Mouse (Mus musculus) small intestine, adult 2 months (tissue): Measurements from ENCODE around the gene Baiap2l1. TPM values are rescaled to one million over a fixed set of nuclear protein-coding genes. Genes with fewer than 3 reads are reported as not detected.

ENCODE experiments used
- H3K27ac ChIP-seq: fragments of 200-500 bp; 2 replicates; pipeline ENCODE4 v1.5.1; 2012; ENCODE audit warnings: low read depth, low read length, control low read depth, inconsistent platforms; ENCODE audit not compliant: insufficient read depth
- H3K27me3 ChIP-seq: fragments of 200-500 bp; 2 replicates; pipeline ENCODE4 v1.6.1; 2012; ENCODE audit warnings: mild to moderate bottlenecking, moderate library complexity, low read length, inconsistent platforms; ENCODE audit not compliant: control insufficient read depth, insufficient read depth
- H3K36me3 ChIP-seq: fragments of 200-500 bp; 2 replicates; pipeline ENCODE4 v1.6.1; 2012; ENCODE audit warnings: mild to moderate bottlenecking, low read length, control low read depth, inconsistent platforms; ENCODE audit not compliant: control insufficient read depth, insufficient read depth
- H3K4me1 ChIP-seq: fragments of 200-500 bp; 2 replicates; pipeline ENCODE4 v1.6.1; 2012; ENCODE audit warnings: low read length, inconsistent platforms, mixed read lengths; ENCODE audit not compliant: control insufficient read depth, insufficient read depth, insufficient read length
- H3K4me3 ChIP-seq: fragments of 200-500 bp; 2 replicates; pipeline ENCODE4 v1.5.1; 2012; ENCODE audit warnings: low read depth, mild to moderate bottlenecking, control low read depth, inconsistent platforms, low read length, moderate library complexity
- CTCF ChIP-seq: fragments of 200-500 bp; IDR thresholded peaks from 2 replicates; pipeline ENCODE4 v1.5.1; 2012; ENCODE audit warnings: low read depth, mild to moderate bottlenecking, control low read depth, inconsistent platforms, low read length, moderate library complexity, mixed read lengths; ENCODE audit not compliant: insufficient replicate concordance, insufficient read length; ENCODE audit errors: extremely low read depth
- POLR2A ChIP-seq: fragments of 200-500 bp; IDR thresholded peaks from 2 replicates; pipeline ENCODE4 v1.6.1; 2012; ENCODE audit warnings: low read depth, mild to moderate bottlenecking, control low read depth, inconsistent platforms, low read length, moderate library complexity
- WGBS: fragments of 180-500 bp; shearing (Covaris S2); methylation state at CpG from one replicate; pipeline ENCODE4 v1.1.7; 2018; 5-methylcytosine and 5-hydroxymethylcytosine counted together
- polyA plus RNA-seq: library from polyadenylated mRNA; depleted of rRNA; stranded (reverse); fragments of >200 nt; gene quantifications from 2 replicates; pipeline ENCODE4 v1.2.3, GENCODE M21; 2012

Baiap2l1 gene
- polyA plus RNA-seq, 1 experiment = 49.1 TPM

GRCm38 (mm10) chr5:144276898-144277630 is 80.8 kb downstream of the Baiap2l1 start:
- 79% methylated on average over 17 of the region's 17 CpGs for WGBS
- Histone ChIP-seq H3K27me3 (no peaks in the 10 kb centered on the region), H3K27ac (no peak overlapping the region), H3K4me1 (0 out of 2 replicates have a peak, but pooled peaks cover 3% of the 10 kb centered on the region), H3K36me3 (peaks cover 57% of the 10 kb centered on the region), H3K4me3 (no peak overlapping the region)
- no peak for TF ChIP-seq POLR2A
- TF ChIP-seq CTCF = no peak

GRCm38 (mm10) chr5:144274904-144275303 is 83.0 kb downstream of the Baiap2l1 start:
- H3K36me3 ChIP-seq = peaks cover 53% of the 10 kb centered on the region
- no peaks in the 10 kb centered on the region for H3K27me3 ChIP-seq
- TF ChIP-seq POLR2A (no peak), CTCF (no peak)
- H3K4me1 ChIP-seq = peaks cover 3% of the 10 kb centered on the region; the same call in 1 of the 2 replicates
- WGBS = 85% methylated on average over 6 of the region's 6 CpGs
- H3K27ac ChIP-seq = no peak overlapping the region
- H3K4me3 ChIP-seq = no peak overlapping the region

- no peaks in the 10 kb centered on the region; the same call in 1 of the 2 replicates for H3K4me1 ChIP-seq
- WGBS = 27% methylated on average over 5 of the region's 5 CpGs
- TF ChIP-seq POLR2A = no peak
- no peak for TF ChIP-seq CTCF
- H3K27me3 ChIP-seq = no peaks in the 10 kb centered on the region
- H3K27ac ChIP-seq = no peak overlapping the region
- H3K4me3 ChIP-seq = no peak overlapping the region
- peaks cover 46% of the 10 kb centered on the region for H3K36me3 ChIP-seq
These were observed 86.1 kb downstream of the Baiap2l1 start for GRCm38 (mm10) chr5:144271772-144272171.

- Histone ChIP-seq H3K4me3 (no peak overlapping the region), H3K36me3 (peaks cover 48% of the 10 kb centered on the region), H3K4me1 (no peaks in the 10 kb centered on the region; the same call in 1 of the 2 replicates), H3K27ac (no peak overlapping the region), H3K27me3 (no peaks in the 10 kb centered on the region)
- WGBS = 85% methylated on average over 3 of the region's 3 CpGs
- TF ChIP-seq POLR2A = no peak
- no peak for TF ChIP-seq CTCF
These were observed 86.8 kb downstream of the Baiap2l1 start for GRCm38 (mm10) chr5:144271118-144271517.

- no peaks in the 10 kb centered on the region for H3K27me3 ChIP-seq
- H3K4me3 ChIP-seq = no peak overlapping the region
- no peaks in the 10 kb centered on the region; the same call in 1 of the 2 replicates for H3K4me1 ChIP-seq
- peaks cover 47% of the 10 kb centered on the region for H3K36me3 ChIP-seq
- no peak for TF ChIP-seq CTCF
- no peak for TF ChIP-seq POLR2A
- 73% methylated on average over 8 of the region's 8 CpGs for WGBS
- no peak overlapping the region for H3K27ac ChIP-seq
These were observed 87.5 kb downstream of the Baiap2l1 start for GRCm38 (mm10) chr5:144270420-144270819.

- WGBS = 94% methylated on average over 7 of the region's 7 CpGs
- Histone ChIP-seq H3K27ac (no peak overlapping the region), H3K4me3 (no peak overlapping the region), H3K4me1 (no peaks in the 10 kb centered on the region; the same call in 1 of the 2 replicates), H3K36me3 (peaks cover 48% of the 10 kb centered on the region), H3K27me3 (no peaks in the 10 kb centered on the region)
- no peak for TF ChIP-seq CTCF
These were observed 88.0 kb downstream of the Baiap2l1 start for GRCm38 (mm10) chr5:144269926-144270325.

- H3K27me3 ChIP-seq = no peaks in the 10 kb centered on the region
- no peak overlapping the region for H3K4me3 ChIP-seq
- H3K4me1 ChIP-seq = no peaks in the 10 kb centered on the region; the same call in 1 of the 2 replicates
- TF ChIP-seq POLR2A (no peak), CTCF (no peak)
- WGBS = 66% methylated on average over 8 of the region's 8 CpGs
- H3K27ac ChIP-seq = no peak overlapping the region
- H3K36me3 ChIP-seq = peaks cover 50% of the 10 kb centered on the region
These were observed 90.2 kb downstream of the Baiap2l1 start for GRCm38 (mm10) chr5:144267535-144268241.
